Mouse (Mus musculus): Measurements from ENCODE around the gene Tmem216. TPM values are rescaled to one million over a fixed set of nuclear protein-coding genes. Genes with fewer than 3 reads are reported as not detected.

The Tmem216 gene
- polyA plus RNA-seq, 1 experiment from 2014 or later: 20.0 TPM

DNA sequence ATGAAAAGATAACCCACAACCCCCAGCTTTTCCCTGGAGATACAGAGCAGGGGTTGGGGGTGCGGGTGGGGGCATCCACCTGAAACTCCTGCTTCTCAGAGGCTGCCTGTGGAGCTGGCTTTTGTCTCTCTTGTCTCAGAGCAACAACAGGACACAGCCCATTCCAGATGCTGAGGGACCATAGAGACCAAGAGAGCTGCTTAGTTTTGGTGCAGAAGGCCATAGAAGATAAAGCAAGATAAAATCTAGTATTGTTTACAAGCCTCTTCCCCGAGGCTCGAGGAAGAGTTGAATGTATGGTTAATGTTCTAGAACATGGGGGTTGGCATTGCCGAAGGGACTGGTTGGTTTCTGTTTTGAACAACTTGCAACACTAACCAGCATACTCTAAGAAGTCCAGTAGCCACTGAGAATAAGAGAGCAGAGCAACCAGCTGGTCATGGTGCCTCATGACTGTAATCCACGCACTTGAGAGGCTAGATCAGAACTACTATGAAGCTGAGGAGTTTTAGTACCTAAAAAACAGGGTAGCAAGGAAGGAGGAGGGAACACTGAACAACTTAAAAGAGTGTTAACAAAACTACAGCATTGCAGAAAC is 32.5 kb downstream of the Tmem216 start:
- ATAC-seq (ENCODE audit: insufficient number of reproducible peaks, low FRiP score): no peak
- H3K9ac ChIP-seq: no peak overlapping the region
- H3K4me1 ChIP-seq (replicated peaks): peaks cover 29% of the 10 kb centered on the region
- H3K4me3 ChIP-seq: peak overlapping the region; percentile 6; the same call in 1 of the 2 replicates
- no peak overlapping the region for H3K27ac ChIP-seq (ENCODE audit: poor library complexity, severe bottlenecking)
- H3K36me3 ChIP-seq: peaks cover 11% of the 10 kb centered on the region
- 64% methylated on average over 5 of the region's 5 CpGs for WGBS
- H3K9me3 ChIP-seq (replicated peaks): no peaks in the 10 kb centered on the region
- H3K27me3 ChIP-seq (replicated peaks): no peaks in the 10 kb centered on the region
- H3K4me2 ChIP-seq: 0 out of 2 replicates have a peak overlapping the region, but pooled peaks have one; percentile 22

DNA sequence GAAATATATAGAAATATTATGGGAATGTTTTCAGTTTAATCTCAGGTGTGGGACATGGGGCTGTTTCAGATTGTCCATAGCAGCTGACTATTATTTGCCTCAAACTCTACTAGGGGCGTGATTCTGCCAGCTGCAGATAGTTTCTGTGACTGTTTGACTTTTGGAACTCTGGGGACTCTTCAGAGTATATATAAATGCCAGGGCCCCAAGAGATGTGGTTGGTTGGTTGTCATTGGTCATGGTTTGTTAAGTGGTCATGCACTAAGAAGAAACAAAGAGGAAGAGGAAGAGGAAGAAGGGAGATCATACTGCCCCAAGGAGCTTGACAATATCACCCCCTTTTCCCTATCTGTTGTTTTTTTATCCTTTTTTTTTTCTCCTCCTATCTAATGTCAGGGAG is 34.1 kb downstream of the Tmem216 start:
- Histone ChIP-seq H3K9me3 (replicated peaks) (no peaks in the 10 kb centered on the region), H3K36me3 (peaks cover 12% of the 10 kb centered on the region), H3K4me3 (no peak overlapping the region), H3K27ac (ENCODE audit: poor library complexity, severe bottlenecking) (no peak overlapping the region), H3K4me1 (replicated peaks) (peaks cover 26% of the 10 kb centered on the region), H3K9ac (no peak overlapping the region), H3K4me2 (no peak overlapping the region), H3K27me3 (replicated peaks) (no peaks in the 10 kb centered on the region)
- 77% methylated on average over 1 of the region's 1 CpGs for WGBS
- no peak for ATAC-seq (ENCODE audit: insufficient number of reproducible peaks, low FRiP score)

DNA sequence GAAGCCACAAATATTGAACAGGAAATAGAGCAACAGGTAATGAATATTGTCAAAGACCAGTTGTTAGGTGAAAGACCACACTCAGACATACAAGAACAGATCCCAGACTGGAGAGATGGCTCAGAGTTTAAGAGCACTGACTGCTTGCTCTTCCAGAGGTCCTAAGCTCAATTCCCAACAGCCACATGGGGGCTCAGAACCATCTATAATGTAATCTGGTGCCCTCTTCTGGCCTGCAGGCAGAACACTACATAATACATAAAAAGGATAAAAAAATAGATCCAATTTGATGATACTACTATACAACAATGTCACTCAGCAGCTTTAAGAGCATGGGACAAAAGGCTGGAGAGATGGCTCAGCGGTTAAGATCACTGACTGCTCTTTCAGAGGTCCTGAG is 35.7 kb downstream of the Tmem216 start:
- ATAC-seq (ENCODE audit: insufficient number of reproducible peaks, low FRiP score): no peak
- H3K9me3 ChIP-seq (replicated peaks): no peaks in the 10 kb centered on the region
- H3K27ac ChIP-seq (ENCODE audit: poor library complexity, severe bottlenecking): no peak overlapping the region
- H3K4me3 ChIP-seq: no peak overlapping the region
- H3K4me2 ChIP-seq: no peak overlapping the region
- peaks cover 24% of the 10 kb centered on the region for H3K36me3 ChIP-seq
- H3K9ac ChIP-seq: no peak overlapping the region
- H3K4me1 ChIP-seq (replicated peaks): peaks cover 19% of the 10 kb centered on the region
- H3K27me3 ChIP-seq (replicated peaks): no peaks in the 10 kb centered on the region
- WGBS: 46% methylated on average over 1 of the region's 1 CpGs

DNA sequence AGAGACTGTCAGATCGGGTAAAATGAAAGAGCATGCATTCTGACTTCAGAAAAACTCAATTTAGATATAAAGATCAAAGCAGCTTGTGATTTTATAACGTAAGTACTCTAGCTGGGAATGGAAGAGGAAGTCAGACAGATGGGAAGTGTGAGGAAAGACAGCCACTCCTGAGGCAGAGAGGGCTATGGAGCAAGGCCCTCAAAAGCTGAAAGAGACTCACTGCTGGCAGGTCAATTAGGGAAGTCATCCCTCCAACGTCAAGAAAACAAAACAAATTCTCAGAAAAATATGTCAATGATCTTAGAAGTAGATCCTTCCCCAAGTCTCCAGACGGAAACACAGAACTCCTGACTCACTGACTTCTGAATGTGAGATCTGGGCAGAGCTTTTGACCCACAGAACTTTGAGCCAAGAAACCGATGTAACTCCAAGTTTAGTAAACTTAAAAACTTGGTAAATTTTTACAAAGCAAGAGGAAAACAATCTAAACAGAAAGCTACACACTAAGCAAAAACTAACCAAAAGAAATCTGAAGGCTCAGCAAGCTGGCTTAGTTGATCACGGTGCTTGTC is 45.2 kb downstream of the Tmem216 start:
- Histone ChIP-seq H3K27ac (ENCODE audit: poor library complexity, severe bottlenecking) (no peak overlapping the region), H3K27me3 (replicated peaks) (no peaks in the 10 kb centered on the region), H3K4me1 (replicated peaks) (no peaks in the 10 kb centered on the region), H3K36me3 (peaks cover 56% of the 10 kb centered on the region), H3K9ac (no peak overlapping the region), H3K9me3 (replicated peaks) (no peaks in the 10 kb centered on the region), H3K4me2 (no peak overlapping the region), H3K4me3 (no peak overlapping the region)
- WGBS: 78% methylated on average over 6 of the region's 6 CpGs
- no peak for ATAC-seq (ENCODE audit: insufficient number of reproducible peaks, low FRiP score)

DNA sequence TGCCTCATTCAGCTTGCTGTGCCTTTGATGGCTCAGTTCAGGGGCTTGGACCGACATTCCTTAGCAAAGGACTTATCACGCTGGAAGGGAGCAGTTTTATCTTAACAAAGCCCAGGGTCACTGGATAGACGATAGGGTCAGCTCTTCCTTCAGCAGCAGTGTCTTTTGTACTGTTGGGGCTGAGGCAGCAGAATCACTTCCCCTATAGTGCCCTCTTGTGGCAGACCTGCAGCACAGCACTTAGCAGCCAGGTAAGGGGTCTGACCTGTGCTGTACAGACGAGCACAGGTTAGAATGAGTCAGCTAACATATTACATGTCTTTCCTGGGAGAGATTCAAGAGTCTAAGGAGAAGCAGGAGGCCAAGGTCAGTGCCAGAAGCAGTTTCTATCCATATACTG is 53.5 kb downstream of the Tmem216 start:
- Histone ChIP-seq H3K4me2 (no peak overlapping the region), H3K9me3 (replicated peaks) (no peaks in the 10 kb centered on the region), H3K4me3 (no peak overlapping the region), H3K27me3 (replicated peaks) (no peaks in the 10 kb centered on the region), H3K4me1 (replicated peaks) (0 out of 2 replicates have a peak, but pooled peaks cover under 1% of the 10 kb centered on the region), H3K36me3 (peaks cover 67% of the 10 kb centered on the region), H3K27ac (ENCODE audit: poor library complexity, severe bottlenecking) (no peak overlapping the region), H3K9ac (no peak overlapping the region)
- WGBS: 7% methylated on average over 4 of the region's 4 CpGs
- peak; percentile 77; the same call in 1 of the 2 replicates for ATAC-seq (ENCODE audit: insufficient number of reproducible peaks, low FRiP score)

DNA sequence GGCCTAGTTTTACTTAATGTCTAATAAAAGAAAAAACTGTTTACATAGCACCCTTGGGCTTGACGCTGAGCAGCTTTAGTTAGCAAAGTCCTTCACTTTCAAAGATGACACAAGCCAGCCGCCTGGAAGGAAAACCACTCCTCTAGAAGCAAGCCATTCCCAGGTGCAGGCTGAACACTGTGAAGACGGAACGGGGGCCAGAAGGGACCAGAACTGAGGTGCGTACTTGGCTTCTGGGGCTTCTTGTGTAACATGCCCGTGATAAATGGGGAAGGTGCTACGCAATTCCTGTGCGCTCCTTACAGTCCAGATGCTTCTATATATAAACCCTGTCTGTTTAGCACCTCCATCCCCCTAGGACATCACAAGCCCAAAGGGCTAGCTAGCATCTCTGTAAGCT is 55.5 kb downstream of the Tmem216 start:
- 85% methylated on average over 8 of the region's 8 CpGs for WGBS

DNA sequence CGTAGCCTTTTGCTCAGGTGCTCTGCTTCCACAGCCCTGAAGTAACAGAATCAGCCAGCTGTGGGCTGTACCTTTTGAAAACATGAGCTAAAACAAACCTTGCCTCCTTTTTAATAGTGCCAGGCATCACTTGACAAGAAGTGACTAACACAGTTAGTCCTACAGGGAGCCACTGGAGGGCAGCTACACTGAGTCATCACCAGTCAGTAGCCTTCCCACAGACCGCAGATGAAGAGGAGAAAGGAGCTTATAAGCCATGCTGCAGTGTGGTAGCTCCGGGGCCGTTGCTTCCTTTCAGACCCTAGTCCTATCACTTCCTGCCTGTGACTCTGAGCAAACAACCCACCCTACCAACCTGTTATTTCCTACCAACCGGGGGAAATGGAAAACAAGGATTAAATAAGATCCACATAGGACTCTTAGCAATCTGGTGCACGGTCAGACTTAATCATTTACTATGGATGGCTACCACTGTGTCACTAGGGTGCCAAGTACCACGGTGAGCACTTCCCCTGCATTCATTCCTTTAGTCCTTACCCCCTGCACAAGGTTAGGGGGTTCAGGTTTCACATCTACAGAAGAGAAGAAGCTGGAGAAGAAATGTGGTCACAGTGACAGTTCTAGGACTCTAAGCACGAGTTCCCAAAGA is 58.4 kb downstream of the Tmem216 start:
- Histone ChIP-seq H3K9me3 (replicated peaks) (no peaks in the 10 kb centered on the region), H3K9ac (no peak overlapping the region), H3K4me3 (no peak overlapping the region), H3K27me3 (replicated peaks) (peaks cover 14% of the 10 kb centered on the region; the same call in 1 of the 2 replicates), H3K36me3 (peaks cover 34% of the 10 kb centered on the region), H3K4me1 (replicated peaks) (peaks cover 8% of the 10 kb centered on the region; the same call in 1 of the 2 replicates), H3K4me2 (no peak overlapping the region), H3K27ac (ENCODE audit: poor library complexity, severe bottlenecking) (no peak overlapping the region)
- ATAC-seq (ENCODE audit: insufficient number of reproducible peaks, low FRiP score): no peak
- 51% methylated on average over 8 of the region's 8 CpGs for WGBS

More for the DNA sequence above, 55.5 kb downstream of the Tmem216 start:
- 0 out of 2 replicates have a peak, but pooled peaks cover 3% of the 10 kb centered on the region for H3K4me1 ChIP-seq (replicated peaks)
- no peak overlapping the region for H3K4me3 ChIP-seq
- H3K9me3 ChIP-seq (replicated peaks): no peaks in the 10 kb centered on the region
- no peak overlapping the region for H3K4me2 ChIP-seq
- peak overlapping the region; percentile 8; the same call in 1 of the 2 replicates for H3K9ac ChIP-seq
- ATAC-seq (ENCODE audit: insufficient number of reproducible peaks, low FRiP score): no peak
- H3K27me3 ChIP-seq (replicated peaks): 0 out of 2 replicates have a peak, but pooled peaks cover 4% of the 10 kb centered on the region
- H3K27ac ChIP-seq (ENCODE audit: poor library complexity, severe bottlenecking): no peak overlapping the region
- H3K36me3 ChIP-seq: peaks cover 53% of the 10 kb centered on the region

DNA sequence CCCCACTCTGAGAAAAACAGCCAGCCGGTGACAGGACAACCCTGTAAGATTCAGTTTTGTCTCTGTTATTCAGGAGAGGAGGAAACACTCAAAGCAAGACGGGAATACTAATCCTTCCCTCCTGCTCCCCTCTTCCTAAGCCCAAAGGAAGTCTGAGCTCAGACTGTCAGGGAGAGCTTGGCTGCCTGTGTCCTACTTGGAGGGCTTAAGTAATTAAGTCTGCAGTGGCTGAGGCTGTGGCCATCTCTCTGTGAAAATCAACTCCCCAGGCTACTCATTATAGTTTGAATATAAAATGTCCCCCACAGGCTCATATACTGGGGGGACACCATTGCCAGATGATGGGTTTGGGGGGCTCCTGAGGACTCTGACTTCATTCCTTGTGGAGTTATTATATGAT is 59.1 kb downstream of the Tmem216 start:
- no peak overlapping the region for H3K9ac ChIP-seq
- H3K4me1 ChIP-seq (replicated peaks): peaks cover 15% of the 10 kb centered on the region; the same call in 1 of the 2 replicates
- 55% methylated on average over 2 of the region's 2 CpGs for WGBS
- H3K4me2 ChIP-seq: no peak overlapping the region
- no peaks in the 10 kb centered on the region for H3K9me3 ChIP-seq (replicated peaks)
- H3K4me3 ChIP-seq: no peak overlapping the region
- peaks cover 15% of the 10 kb centered on the region; the same call in 1 of the 2 replicates for H3K27me3 ChIP-seq (replicated peaks)
- ATAC-seq (ENCODE audit: insufficient number of reproducible peaks, low FRiP score): no peak
- H3K27ac ChIP-seq (ENCODE audit: poor library complexity, severe bottlenecking): no peak overlapping the region
- H3K36me3 ChIP-seq: peaks cover 33% of the 10 kb centered on the region

DNA sequence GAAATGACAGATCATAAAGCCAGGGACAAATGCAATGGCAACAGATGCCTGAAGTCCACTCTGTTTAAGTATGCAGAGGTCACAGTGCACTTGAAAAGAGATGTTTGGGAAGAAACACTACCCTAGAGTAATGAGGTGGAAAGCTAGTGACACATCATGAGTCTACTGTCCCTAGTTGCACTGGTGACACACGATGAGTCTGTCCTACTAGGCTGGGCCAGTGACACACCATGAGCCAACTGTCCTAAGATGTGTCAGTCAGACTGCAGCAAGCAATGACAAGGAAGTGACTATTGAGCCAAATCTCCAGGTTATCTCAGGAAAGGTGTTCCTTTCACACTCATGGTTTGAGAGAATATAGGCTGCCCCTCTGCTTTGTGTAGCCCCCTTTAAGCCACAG is 60.4 kb downstream of the Tmem216 start:
- Histone ChIP-seq H3K4me3 (no peak overlapping the region), H3K27ac (ENCODE audit: poor library complexity, severe bottlenecking) (no peak overlapping the region), H3K27me3 (replicated peaks) (peaks cover 28% of the 10 kb centered on the region), H3K4me1 (replicated peaks) (peaks cover 15% of the 10 kb centered on the region; the same call in 1 of the 2 replicates), H3K36me3 (peaks cover 20% of the 10 kb centered on the region), H3K9me3 (replicated peaks) (no peaks in the 10 kb centered on the region), H3K9ac (no peak overlapping the region), H3K4me2 (no peak overlapping the region)
- ATAC-seq (ENCODE audit: insufficient number of reproducible peaks, low FRiP score): no peak
- WGBS: 90% methylated on average over 1 of the region's 1 CpGs

DNA sequence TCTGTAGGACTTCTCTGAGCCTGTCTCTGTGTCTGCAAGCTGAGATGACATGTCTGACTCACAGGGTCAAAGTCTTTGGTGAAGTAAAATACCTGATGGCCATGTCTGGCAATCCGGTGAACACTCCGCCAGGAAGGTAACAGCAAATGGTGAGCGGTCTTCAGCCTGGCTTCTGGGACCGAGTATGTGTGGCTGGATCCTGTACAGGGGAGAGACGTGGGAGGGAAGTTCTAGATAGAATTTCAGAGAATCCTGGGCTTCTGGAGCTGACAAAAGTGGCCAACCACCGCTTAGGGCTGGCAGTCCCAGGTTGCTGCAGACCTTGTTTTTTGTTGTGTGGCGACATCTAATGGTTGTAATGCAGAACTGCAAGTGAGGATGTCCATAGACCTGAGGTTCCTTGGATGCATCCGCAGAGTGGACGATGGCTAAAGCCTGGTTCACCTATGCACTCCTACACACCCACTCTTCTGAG is 69.7 kb downstream of the Tmem216 start:
- Histone ChIP-seq H3K4me2 (no peak overlapping the region), H3K27ac (ENCODE audit: poor library complexity, severe bottlenecking) (no peak overlapping the region), H3K9ac (no peak overlapping the region), H3K4me1 (replicated peaks) (peaks cover 13% of the 10 kb centered on the region), H3K9me3 (replicated peaks) (no peaks in the 10 kb centered on the region), H3K4me3 (no peak overlapping the region), H3K36me3 (no peaks in the 10 kb centered on the region), H3K27me3 (replicated peaks) (peaks cover 76% of the 10 kb centered on the region)
- ATAC-seq (ENCODE audit: insufficient number of reproducible peaks, low FRiP score): peak; percentile 46
- WGBS: 25% methylated on average over 9 of the region's 9 CpGs

All from heart, embryonic 12.5 days (tissue).